Mouse (Mus musculus): ENCODE data around the gene Fam207a. TPM values are rescaled to one million over a fixed set of nuclear protein-coding genes. Genes with fewer than 3 reads are reported as not detected.
A peak's percentile ranks its signal among the peaks of the same experiment; 100 is the strongest.

Fam207a gene
- total and polyA plus RNA-seq, 3 experiments, result 14.5 to 122 (median 39.4) TPM

GRCm38 (mm10) chr10:77528634-77529033 is 13.0 kb upstream of the Fam207a start:
- Histone ChIP-seq H3K4me1 (ENCODE audit: insufficient read depth, low read depth, low read length) (peaks cover 74% of the 10 kb centered on the region), H3K4me3 (ENCODE audit: low read depth, low read length) (no peak overlapping the region), H3K36me3 (replicated peaks) (peaks cover 18% of the 10 kb centered on the region), H3K9me3 (replicated peaks) (no peaks in the 10 kb centered on the region), H3K27me3 (ENCODE audit: insufficient read depth, low read length) (peaks cover 7% of the 10 kb centered on the region; the same call in 1 of the 2 replicates)
- TF ChIP-seq CTCF (IDR thresholded peaks at IDR 0.05; ENCODE audit: low read depth, low read length), result no peak
- TF ChIP-seq GATA1 (IDR thresholded peaks at IDR 0.05; ENCODE audit: borderline replicate concordance, low read length), result no peak
- no peak for TF ChIP-seq TAL1 (conservative IDR thresholded peaks at IDR 0.05; ENCODE audit: low read depth, low read length)
- no peak for TF ChIP-seq POLR2AphosphoS5 (IDR thresholded peaks at IDR 0.05; ENCODE audit: insufficient replicate concordance, low read depth, low read length)
- no peak for TF ChIP-seq GATA2 (IDR thresholded peaks at IDR 0.05; ENCODE audit: borderline replicate concordance, low read depth, low read length)
- DNase-seq (ENCODE audit: low spot score), result no peak
- ATAC-seq (ENCODE audit: extremely low read depth, insufficient number of reproducible peaks, low FRiP score, poor library complexity, severe bottlenecking), result no peak

GRCm38 (mm10) chr10:77526488-77526887 is 10.9 kb upstream of the Fam207a start:
- H3K4me3 ChIP-seq (ENCODE audit: low read depth, low read length), result no peak overlapping the region
- TF ChIP-seq POLR2AphosphoS5 (IDR thresholded peaks at IDR 0.05; ENCODE audit: insufficient replicate concordance, low read depth, low read length), result no peak
- TF ChIP-seq TAL1 (conservative IDR thresholded peaks at IDR 0.05; ENCODE audit: low read depth, low read length), result no peak
- no peak for TF ChIP-seq GATA1 (IDR thresholded peaks at IDR 0.05; ENCODE audit: borderline replicate concordance, low read length)
- TF ChIP-seq GATA2 (IDR thresholded peaks at IDR 0.05; ENCODE audit: borderline replicate concordance, low read depth, low read length), result no peak
- no peak for TF ChIP-seq CTCF (IDR thresholded peaks at IDR 0.05; ENCODE audit: low read depth, low read length)
- H3K36me3 ChIP-seq (replicated peaks), result peaks cover 2% of the 10 kb centered on the region
- peaks cover 18% of the 10 kb centered on the region for H3K27me3 ChIP-seq (ENCODE audit: insufficient read depth, low read length)
- ATAC-seq (ENCODE audit: extremely low read depth, insufficient number of reproducible peaks, low FRiP score, poor library complexity, severe bottlenecking) (no peak), DNase-seq (ENCODE audit: low spot score) (no peak)
- H3K4me1 ChIP-seq (ENCODE audit: insufficient read depth, low read depth, low read length), result peaks cover 76% of the 10 kb centered on the region
- no peaks in the 10 kb centered on the region for H3K9me3 ChIP-seq (replicated peaks)

GRCm38 (mm10) chr10:77523321-77523720 is 7.7 kb upstream of the Fam207a start:
- H3K4me1 ChIP-seq (ENCODE audit: insufficient read depth, low read depth, low read length), result peaks cover 63% of the 10 kb centered on the region
- peak; percentile 33 for DNase-seq (ENCODE audit: low spot score)
- ATAC-seq (ENCODE audit: extremely low read depth, insufficient number of reproducible peaks, low FRiP score, poor library complexity, severe bottlenecking), result no peak; the same call in 1 of the 2 replicates
- no peak overlapping the region; the same call in 1 of the 2 replicates for H3K4me3 ChIP-seq (ENCODE audit: low read depth, low read length)
- H3K9me3 ChIP-seq (replicated peaks), result no peaks in the 10 kb centered on the region
- no peak for TF ChIP-seq TAL1 (conservative IDR thresholded peaks at IDR 0.05; ENCODE audit: low read depth, low read length)
- no peak for TF ChIP-seq CTCF (IDR thresholded peaks at IDR 0.05; ENCODE audit: low read depth, low read length)
- TF ChIP-seq GATA1 (IDR thresholded peaks at IDR 0.05; ENCODE audit: borderline replicate concordance, low read length), result no peak
- TF ChIP-seq GATA2 (IDR thresholded peaks at IDR 0.05; ENCODE audit: borderline replicate concordance, low read depth, low read length), result no peak
- TF ChIP-seq POLR2AphosphoS5 (IDR thresholded peaks at IDR 0.05; ENCODE audit: insufficient replicate concordance, low read depth, low read length), result no peak
- H3K27me3 ChIP-seq (ENCODE audit: insufficient read depth, low read length), result peaks cover 22% of the 10 kb centered on the region
- H3K36me3 ChIP-seq (replicated peaks), result peaks cover 2% of the 10 kb centered on the region

GRCm38 (mm10) chr10:77522746-77523145 is 7.2 kb upstream of the Fam207a start:
- DNase-seq (ENCODE audit: low spot score), result no peak
- H3K36me3 ChIP-seq (replicated peaks), result peaks cover 3% of the 10 kb centered on the region
- no peak for TF ChIP-seq POLR2AphosphoS5 (IDR thresholded peaks at IDR 0.05; ENCODE audit: insufficient replicate concordance, low read depth, low read length)
- no peak for TF ChIP-seq TAL1 (conservative IDR thresholded peaks at IDR 0.05; ENCODE audit: low read depth, low read length)
- TF ChIP-seq CTCF (IDR thresholded peaks at IDR 0.05; ENCODE audit: low read depth, low read length), result no peak
- H3K27me3 ChIP-seq (ENCODE audit: insufficient read depth, low read length), result peaks cover 22% of the 10 kb centered on the region
- peaks cover 63% of the 10 kb centered on the region for H3K4me1 ChIP-seq (ENCODE audit: insufficient read depth, low read depth, low read length)
- peak overlapping the region; percentile 33; the same call in 1 of the 2 replicates for H3K4me3 ChIP-seq (ENCODE audit: low read depth, low read length)
- no peak for ATAC-seq (ENCODE audit: extremely low read depth, insufficient number of reproducible peaks, low FRiP score, poor library complexity, severe bottlenecking)
- no peaks in the 10 kb centered on the region for H3K9me3 ChIP-seq (replicated peaks)

GRCm38 (mm10) chr10:77522021-77522731 is 6.6 kb upstream of the Fam207a start:
- Histone ChIP-seq H3K36me3 (replicated peaks) (peaks cover 2% of the 10 kb centered on the region), H3K27me3 (ENCODE audit: insufficient read depth, low read length) (peaks cover 20% of the 10 kb centered on the region), H3K9me3 (replicated peaks) (no peaks in the 10 kb centered on the region), H3K4me1 (ENCODE audit: insufficient read depth, low read depth, low read length) (peaks cover 63% of the 10 kb centered on the region), H3K4me3 (ENCODE audit: low read depth, low read length) (peak overlapping the region; percentile 42; the same call in 1 of the 2 replicates)
- ATAC-seq (ENCODE audit: extremely low read depth, insufficient number of reproducible peaks, low FRiP score, poor library complexity, severe bottlenecking), result no peak
- TF ChIP-seq GATA2 (IDR thresholded peaks at IDR 0.05; ENCODE audit: borderline replicate concordance, low read depth, low read length), result no peak
- TF ChIP-seq POLR2AphosphoS5 (IDR thresholded peaks at IDR 0.05; ENCODE audit: insufficient replicate concordance, low read depth, low read length), result no peak
- TF ChIP-seq TAL1 (conservative IDR thresholded peaks at IDR 0.05; ENCODE audit: low read depth, low read length), result no peak
- no peak for TF ChIP-seq GATA1 (IDR thresholded peaks at IDR 0.05; ENCODE audit: borderline replicate concordance, low read length)
- no peak for TF ChIP-seq CTCF (IDR thresholded peaks at IDR 0.05; ENCODE audit: low read depth, low read length)
- no peak for DNase-seq (ENCODE audit: low spot score)

GRCm38 (mm10) chr10:77520497-77520896 is 4.9 kb upstream of the Fam207a start:
- TF ChIP-seq TAL1 (conservative IDR thresholded peaks at IDR 0.05; ENCODE audit: low read depth, low read length) (no peak), CTCF (IDR thresholded peaks at IDR 0.05; ENCODE audit: low read depth, low read length) (no peak), GATA1 (IDR thresholded peaks at IDR 0.05; ENCODE audit: borderline replicate concordance, low read length) (no peak), POLR2AphosphoS5 (IDR thresholded peaks at IDR 0.05; ENCODE audit: insufficient replicate concordance, low read depth, low read length) (no peak), GATA2 (IDR thresholded peaks at IDR 0.05; ENCODE audit: borderline replicate concordance, low read depth, low read length) (no peak)
- Histone ChIP-seq H3K9me3 (replicated peaks) (no peaks in the 10 kb centered on the region), H3K36me3 (replicated peaks) (peaks cover 2% of the 10 kb centered on the region), H3K27me3 (ENCODE audit: insufficient read depth, low read length) (peaks cover 20% of the 10 kb centered on the region), H3K4me3 (ENCODE audit: low read depth, low read length) (no peak overlapping the region), H3K4me1 (ENCODE audit: insufficient read depth, low read depth, low read length) (peaks cover 72% of the 10 kb centered on the region)
- DNase-seq (ENCODE audit: low spot score), result no peak
- no peak for ATAC-seq (ENCODE audit: extremely low read depth, insufficient number of reproducible peaks, low FRiP score, poor library complexity, severe bottlenecking)
